Mouse (Mus musculus) lung, embryonic 14.5 days (tissue): ENCODE results near the gene Trappc11. TPM values are rescaled to one million over a fixed set of nuclear protein-coding genes. Genes with fewer than 3 reads are reported as not detected.
"Not testable (repeated sequence)": the region's sequence is repeated elsewhere in the genome, so short reads cannot be mapped to it uniquely, and the experiment has no call there.

Experiments used
- ATAC-seq: fragments of 200-750 bp; cut with Nextera tagmentation; 2 replicates; pipeline ENCODE4 v1.8.0; 2017; ENCODE audit warnings: mild to moderate bottlenecking, moderate TSS enrichment, moderate library complexity; ENCODE audit not compliant: insufficient read depth
- DNase-seq: peaks from one replicate; pipeline ENCODE4 v3.0.0-alpha.2; 2015
- H3K27ac ChIP-seq: fragments of 300-500 bp; sonication (generic); 2 replicates; pipeline ENCODE4 v1.5.1; 2014; ENCODE audit warnings: low read depth, mild to moderate bottlenecking, moderate library complexity
- H3K27me3 ChIP-seq: fragments of 300-500 bp; sonication (generic); 2 replicates; pipeline ENCODE4 v1.6.1; 2014; ENCODE audit warnings: low read length, control low read depth; ENCODE audit not compliant: insufficient read depth
- H3K36me3 ChIP-seq: fragments of 300-500 bp; sonication (generic); 2 replicates; pipeline ENCODE4 v1.6.1; 2014; ENCODE audit warnings: control low read depth; ENCODE audit not compliant: insufficient read depth
- H3K4me1 ChIP-seq: fragments of 300-500 bp; sonication (generic); 2 replicates; pipeline ENCODE4 v1.6.1; 2014; ENCODE audit warnings: antibody characterized with exemption, control low read depth; ENCODE audit not compliant: insufficient read depth
- H3K4me2 ChIP-seq: fragments of 300-500 bp; sonication (generic); 2 replicates; pipeline ENCODE4 v1.6.1; 2014; ENCODE audit warnings: mild to moderate bottlenecking
- H3K4me3 ChIP-seq: fragments of 300-500 bp; sonication (generic); 2 replicates; pipeline ENCODE4 v1.5.1; 2014; ENCODE audit warnings: low read depth, low read length
- H3K9ac ChIP-seq: fragments of 300-500 bp; sonication (generic); 2 replicates; pipeline ENCODE4 v1.6.1; 2014
- H3K9me3 ChIP-seq: fragments of 300-500 bp; sonication (generic); 2 replicates; pipeline ENCODE4 v1.6.1; 2016; ENCODE audit warnings: low read depth, low read length, control low read depth
- CTCF ChIP-seq: IDR thresholded peaks from 2 replicates; pipeline ENCODE4 v1.5.1; 2016; ENCODE audit warnings: antibody characterized with exemption, low read depth
- WGBS: fragments of 180-500 bp; shearing (Covaris S2); extraction: QIAGEN DNeasy Blood & Tissue Kit; methylation state at CpG from one replicate; pipeline ENCODE4 v1.1.7; 2014; 5-methylcytosine and 5-hydroxymethylcytosine counted together
- polyA plus RNA-seq: library from polyadenylated mRNA; unstranded; fragments of >200 nt; fragmentation: Nextera tagmentation; extraction: Ambion mirVana; gene quantifications from 2 replicates; pipeline ENCODE4 v1.2.1, GENCODE M21; 2014

The Trappc11 gene
- polyA plus RNA-seq, 1 experiment from 2014 or later = 31.1 TPM

GRCm38 (mm10) chr8:47487231-47487630 lies 46.0 kb downstream of the Trappc11 start:
- TF ChIP-seq CTCF = peak; percentile 2; the same call in 1 of the 2 replicates
- H3K27me3 ChIP-seq = no peaks in the 10 kb centered on the region
- 88% methylated on average over 3 of the region's 3 CpGs for WGBS
- H3K9me3 ChIP-seq = no peaks in the 10 kb centered on the region
- no peak overlapping the region for H3K4me2 ChIP-seq
- H3K27ac ChIP-seq = no peak overlapping the region
- no peak for ATAC-seq
- no peak for DNase-seq
- peaks cover 19% of the 10 kb centered on the region for H3K36me3 ChIP-seq
- no peak overlapping the region for H3K9ac ChIP-seq
- H3K4me1 ChIP-seq = no peaks in the 10 kb centered on the region
- no peak overlapping the region for H3K4me3 ChIP-seq

- Histone ChIP-seq H3K9ac (no peak overlapping the region), H3K36me3 (no peaks in the 10 kb centered on the region), H3K27me3 (no peaks in the 10 kb centered on the region), H3K9me3 (no peaks in the 10 kb centered on the region), H3K27ac (peak overlapping the region; percentile 42; the same call in 1 of the 2 replicates), H3K4me1 (0 out of 2 replicates have a peak, but pooled peaks cover 5% of the 10 kb centered on the region), H3K4me2 (no peak overlapping the region), H3K4me3 (no peak overlapping the region)
- TF ChIP-seq CTCF = no peak
- 62% methylated on average over 12 of the region's 12 CpGs for WGBS
- ATAC-seq = peak; percentile 44; the same call in 1 of the 2 replicates
- DNase-seq = peak; percentile 58
These were observed 50.8 kb downstream of the Trappc11 start for GRCm38 (mm10) chr8:47482354-47483071.

GRCm38 (mm10) chr8:47480039-47480438 lies 53.2 kb downstream of the Trappc11 start:
- Histone ChIP-seq H3K9ac (no peak overlapping the region), H3K36me3 (no peaks in the 10 kb centered on the region), H3K4me1 (0 out of 2 replicates have a peak, but pooled peaks cover 5% of the 10 kb centered on the region), H3K4me2 (no peak overlapping the region), H3K27me3 (no peaks in the 10 kb centered on the region), H3K9me3 (no peaks in the 10 kb centered on the region), H3K4me3 (no peak overlapping the region), H3K27ac (no peak overlapping the region)
- no peak for DNase-seq
- no peak for TF ChIP-seq CTCF
- WGBS = 92% methylated on average over 7 of the region's 7 CpGs
- no peak for ATAC-seq

- Histone ChIP-seq H3K9ac (no peak overlapping the region), H3K27me3 (no peaks in the 10 kb centered on the region), H3K4me1 (no peaks in the 10 kb centered on the region), H3K27ac (no peak overlapping the region), H3K9me3 (peaks cover 3% of the 10 kb centered on the region; the same call in 1 of the 2 replicates), H3K36me3 (no peaks in the 10 kb centered on the region), H3K4me2 (no peak overlapping the region), H3K4me3 (no peak overlapping the region)
- 59% methylated on average over 10 of the region's 10 CpGs for WGBS
- no peak for TF ChIP-seq CTCF
- ATAC-seq (peak; percentile 63; the same call in 1 of the 2 replicates), DNase-seq (peak; percentile 51)
These were observed 71.6 kb downstream of the Trappc11 start for GRCm38 (mm10) chr8:47461650-47462049.

GRCm38 (mm10) chr8:47459216-47459749 lies 74.0 kb downstream of the Trappc11 start:
- 33% methylated on average over 6 of the region's 6 CpGs for WGBS
- no peak for TF ChIP-seq CTCF
- Histone ChIP-seq H3K4me1 (no peaks in the 10 kb centered on the region), H3K36me3 (no peaks in the 10 kb centered on the region), H3K9me3 (peaks cover 3% of the 10 kb centered on the region; the same call in 1 of the 2 replicates), H3K9ac (no peak overlapping the region), H3K4me2 (no peak overlapping the region), H3K27ac (no peak overlapping the region), H3K4me3 (no peak overlapping the region), H3K27me3 (no peaks in the 10 kb centered on the region)
- DNase-seq = peak; percentile 71
- ATAC-seq = peak; percentile 74; the same call in 1 of the 2 replicates

GRCm38 (mm10) chr8:47458591-47458990 lies 74.7 kb downstream of the Trappc11 start:
- Histone ChIP-seq H3K4me3 (no peak overlapping the region), H3K9ac (no peak overlapping the region), H3K36me3 (no peaks in the 10 kb centered on the region), H3K4me2 (no peak overlapping the region), H3K9me3 (peaks cover 3% of the 10 kb centered on the region; the same call in 1 of the 2 replicates), H3K27ac (no peak overlapping the region), H3K27me3 (no peaks in the 10 kb centered on the region), H3K4me1 (no peaks in the 10 kb centered on the region)
- ATAC-seq (peak; percentile 24; the same call in 1 of the 2 replicates), DNase-seq (peak; percentile 39)
- TF ChIP-seq CTCF = no peak
- WGBS = 80% methylated on average over 10 of the region's 10 CpGs

GRCm38 (mm10) chr8:47449211-47449610 lies 84.1 kb downstream of the Trappc11 start:
- not testable (repeated sequence) for H3K4me1 ChIP-seq, H3K9ac ChIP-seq, H3K36me3 ChIP-seq, H3K9me3 ChIP-seq, ATAC-seq, H3K27me3 ChIP-seq, H3K4me2 ChIP-seq, H3K27ac ChIP-seq, DNase-seq, H3K4me3 ChIP-seq
- 91% methylated on average over 2 of the region's 2 CpGs for WGBS
